Mouse (Mus musculus) cerebellum, adult 8-10 months (tissue): ENCODE measurements at regions not wholly inside any gene's neighbourhood (a gene's known extent, or its start where the extent isn't known, plus 50 kb on each side); places are given as distances from the start of the nearest gene placed in this dataset.

Experiments
- DNase-seq: peaks from one replicate; pipeline ENCODE4 v3.0.0; 2022

GRCm38 (mm10) chr13:72947374-72948165 is 312.7 kb upstream of the Irx4 start:
- DNase-seq: no peak

GRCm38 (mm10) chr13:72958616-72959518 is 301.4 kb upstream of the Irx4 start:
- DNase-seq: no peak

GRCm38 (mm10) chr13:72961291-72961690 is 299.0 kb upstream of the Irx4 start:
- DNase-seq: no peak

- no peak for DNase-seq
Observed at GRCm38 (mm10) chr13:72972165-72972564, 288.1 kb upstream of the Irx4 start.

GRCm38 (mm10) chr13:72972894-72973293 is 287.4 kb upstream of the Irx4 start:
- DNase-seq: no peak

GRCm38 (mm10) chr13:72977213-72977612 is 283.1 kb upstream of the Irx4 start:
- no peak for DNase-seq

- no peak for DNase-seq
Observed at GRCm38 (mm10) chr13:72977971-72978370, 282.3 kb upstream of the Irx4 start.

GRCm38 (mm10) chr13:72978966-72979365 is 281.3 kb upstream of the Irx4 start:
- peak; percentile 3 for DNase-seq

GRCm38 (mm10) chr13:72992589-72993409 is 267.5 kb upstream of the Irx4 start:
- DNase-seq: no peak

- DNase-seq: no peak
Observed at GRCm38 (mm10) chr13:72993410-72993858, 266.8 kb upstream of the Irx4 start.

- no peak for DNase-seq
Observed at GRCm38 (mm10) chr13:72994538-72994937, 265.7 kb upstream of the Irx4 start.

GRCm38 (mm10) chr13:73008856-73009546 is 251.3 kb upstream of the Irx4 start:
- no peak for DNase-seq

GRCm38 (mm10) chr13:73009547-73010475 is 250.5 kb upstream of the Irx4 start:
- no peak for DNase-seq

- DNase-seq: no peak
Observed at GRCm38 (mm10) chr13:73019181-73019580, 241.1 kb upstream of the Irx4 start.

GRCm38 (mm10) chr13:73031217-73031616 is 229.1 kb upstream of the Irx4 start:
- DNase-seq: no peak

GRCm38 (mm10) chr13:73033055-73033454 is 227.2 kb upstream of the Irx4 start:
- DNase-seq: peak; percentile 36

- DNase-seq: peak; percentile 2
Observed at GRCm38 (mm10) chr13:73034065-73034831, 226.0 kb upstream of the Irx4 start.

- no peak for DNase-seq
Observed at GRCm38 (mm10) chr13:73034886-73035285, 225.4 kb upstream of the Irx4 start.

- DNase-seq: no peak
Observed at GRCm38 (mm10) chr13:73035336-73035940, 224.8 kb upstream of the Irx4 start.

GRCm38 (mm10) chr13:73039731-73040130 is 220.5 kb upstream of the Irx4 start:
- no peak for DNase-seq
